Mouse (Mus musculus): ENCODE measurements around the gene Crtc3.

- TF ChIP-seq CTCF (IDR thresholded peaks at IDR 0.05; ENCODE audit: borderline replicate concordance, control insufficient read depth, extremely low read depth, insufficient read depth, low read length, poor library complexity) (no peak), POLR2A (IDR thresholded peaks at IDR 0.05; ENCODE audit: control insufficient read depth, extremely low read depth, insufficient read depth, low read length, poor library complexity) (no peak)
These were observed 62.8 kb downstream of the Crtc3 start for GRCm38 (mm10) chr7:80625841-80626240.

Data from thymus, adult 2 months (tissue).